Mouse (Mus musculus): Measurements from ENCODE around the gene Pax5. TPM values are rescaled to one million over a fixed set of nuclear protein-coding genes. Genes with fewer than 3 reads are reported as not detected.

Pax5 gene
- polyA plus RNA-seq, 1 experiment from 2014 or later, result 0.34 TPM

GRCm38 (mm10) chr4:44701513-44701912, 8.8 kb downstream of the Pax5 start:
- WGBS, result 3% methylated on average over 9 of the region's 9 CpGs

DNA sequence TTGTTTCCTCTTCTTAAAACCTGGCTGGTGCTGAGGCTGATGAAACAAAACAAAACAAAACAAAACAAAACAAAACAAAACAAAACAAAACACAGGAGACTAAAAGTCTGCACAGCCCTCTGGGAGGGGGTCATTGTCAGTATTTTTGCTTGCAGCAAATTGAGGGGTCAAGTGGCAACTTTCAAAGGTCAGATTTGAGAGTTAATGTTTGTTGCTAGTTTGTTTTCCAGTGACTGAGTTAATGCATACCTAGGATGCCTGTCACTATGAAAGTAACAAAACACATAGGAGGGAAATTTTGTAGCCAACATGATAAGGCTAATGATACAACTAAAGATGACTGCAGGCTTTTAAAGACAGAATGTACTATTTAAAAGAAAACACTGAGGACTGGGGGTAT, 13.6 kb downstream of the Pax5 start:
- Histone ChIP-seq H3K36me3 (ENCODE audit: control insufficient read depth, insufficient read depth) (no peaks in the 10 kb centered on the region), H3K27me3 (ENCODE audit: control insufficient read depth, insufficient read depth, low read length) (peaks cover 56% of the 10 kb centered on the region), H3K4me1 (ENCODE audit: control insufficient read depth, insufficient read depth, low read length) (no peaks in the 10 kb centered on the region), H3K4me2 (ENCODE audit: low read depth, low read length) (no peak overlapping the region), H3K9ac (ENCODE audit: low read length) (no peak overlapping the region), H3K9me3 (replicated peaks; ENCODE audit: control insufficient read depth, low read length) (no peaks in the 10 kb centered on the region), H3K4me3 (ENCODE audit: low read length) (no peak overlapping the region), H3K27ac (ENCODE audit: low read length) (no peak overlapping the region)
- no peak for ATAC-seq (replicated peaks; ENCODE audit: extremely low read depth, insufficient read depth, low FRiP score)

More at GRCm38 (mm10) chr4:44701513-44701912, 8.8 kb downstream of the Pax5 start:
- ATAC-seq (replicated peaks; ENCODE audit: extremely low read depth, insufficient read depth, low FRiP score), result no peak
- peaks cover 85% of the 10 kb centered on the region for H3K27me3 ChIP-seq (ENCODE audit: control insufficient read depth, insufficient read depth, low read length)
- no peak overlapping the region for H3K27ac ChIP-seq (ENCODE audit: low read length)
- no peaks in the 10 kb centered on the region for H3K9me3 ChIP-seq (replicated peaks; ENCODE audit: control insufficient read depth, low read length)
- H3K4me3 ChIP-seq (ENCODE audit: low read length), result no peak overlapping the region
- no peak overlapping the region for H3K4me2 ChIP-seq (ENCODE audit: low read depth, low read length)
- H3K9ac ChIP-seq (ENCODE audit: low read length), result no peak overlapping the region
- no peaks in the 10 kb centered on the region for H3K36me3 ChIP-seq (ENCODE audit: control insufficient read depth, insufficient read depth)
- H3K4me1 ChIP-seq (ENCODE audit: control insufficient read depth, insufficient read depth, low read length), result peaks cover 12% of the 10 kb centered on the region

- 65% methylated on average over 15 of the region's 15 CpGs for WGBS
- no peak for ATAC-seq (replicated peaks; ENCODE audit: extremely low read depth, insufficient read depth, low FRiP score)
- Histone ChIP-seq H3K27ac (ENCODE audit: low read length) (no peak overlapping the region), H3K9ac (ENCODE audit: low read length) (no peak overlapping the region), H3K4me2 (ENCODE audit: low read depth, low read length) (no peak overlapping the region), H3K9me3 (replicated peaks; ENCODE audit: control insufficient read depth, low read length) (no peaks in the 10 kb centered on the region), H3K4me1 (ENCODE audit: control insufficient read depth, insufficient read depth, low read length) (no peaks in the 10 kb centered on the region), H3K36me3 (ENCODE audit: control insufficient read depth, insufficient read depth) (no peaks in the 10 kb centered on the region), H3K4me3 (ENCODE audit: low read length) (no peak overlapping the region), H3K27me3 (ENCODE audit: control insufficient read depth, insufficient read depth, low read length) (peaks cover 33% of the 10 kb centered on the region)
Observed at GRCm38 (mm10) chr4:44694369-44694768, 15.9 kb downstream of the Pax5 start.

DNA sequence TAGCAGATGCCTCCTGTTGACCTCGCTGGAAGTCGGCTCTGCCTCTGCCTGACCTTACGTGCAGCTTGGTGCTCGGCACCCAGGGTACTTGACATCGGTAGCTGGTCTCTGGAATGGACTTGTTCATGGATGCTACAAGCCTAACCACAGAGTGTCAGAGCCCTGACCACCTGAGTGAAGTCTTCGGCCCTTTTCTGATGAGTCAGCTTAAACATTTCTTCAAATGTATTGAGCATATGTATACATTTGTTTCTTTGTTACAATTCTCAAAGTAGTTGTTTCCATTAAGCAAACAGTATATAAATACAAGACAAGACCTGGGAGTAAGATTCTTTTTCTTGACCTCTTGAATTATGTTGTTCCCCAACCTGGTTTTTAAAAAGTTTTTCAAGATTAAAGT, 24.7 kb downstream of the Pax5 start:
- WGBS, result 61% methylated on average over 6 of the region's 6 CpGs
- H3K4me1 ChIP-seq (ENCODE audit: control insufficient read depth, insufficient read depth, low read length), result no peaks in the 10 kb centered on the region
- no peaks in the 10 kb centered on the region for H3K36me3 ChIP-seq (ENCODE audit: control insufficient read depth, insufficient read depth)
- no peak for ATAC-seq (replicated peaks; ENCODE audit: extremely low read depth, insufficient read depth, low FRiP score)
- no peak overlapping the region for H3K9ac ChIP-seq (ENCODE audit: low read length)
- H3K9me3 ChIP-seq (replicated peaks; ENCODE audit: control insufficient read depth, low read length), result peaks cover 3% of the 10 kb centered on the region; the same call in 1 of the 2 replicates
- no peaks in the 10 kb centered on the region for H3K27me3 ChIP-seq (ENCODE audit: control insufficient read depth, insufficient read depth, low read length)
- H3K4me3 ChIP-seq (ENCODE audit: low read length), result no peak overlapping the region
- no peak overlapping the region for H3K4me2 ChIP-seq (ENCODE audit: low read depth, low read length)
- no peak overlapping the region for H3K27ac ChIP-seq (ENCODE audit: low read length)

DNA sequence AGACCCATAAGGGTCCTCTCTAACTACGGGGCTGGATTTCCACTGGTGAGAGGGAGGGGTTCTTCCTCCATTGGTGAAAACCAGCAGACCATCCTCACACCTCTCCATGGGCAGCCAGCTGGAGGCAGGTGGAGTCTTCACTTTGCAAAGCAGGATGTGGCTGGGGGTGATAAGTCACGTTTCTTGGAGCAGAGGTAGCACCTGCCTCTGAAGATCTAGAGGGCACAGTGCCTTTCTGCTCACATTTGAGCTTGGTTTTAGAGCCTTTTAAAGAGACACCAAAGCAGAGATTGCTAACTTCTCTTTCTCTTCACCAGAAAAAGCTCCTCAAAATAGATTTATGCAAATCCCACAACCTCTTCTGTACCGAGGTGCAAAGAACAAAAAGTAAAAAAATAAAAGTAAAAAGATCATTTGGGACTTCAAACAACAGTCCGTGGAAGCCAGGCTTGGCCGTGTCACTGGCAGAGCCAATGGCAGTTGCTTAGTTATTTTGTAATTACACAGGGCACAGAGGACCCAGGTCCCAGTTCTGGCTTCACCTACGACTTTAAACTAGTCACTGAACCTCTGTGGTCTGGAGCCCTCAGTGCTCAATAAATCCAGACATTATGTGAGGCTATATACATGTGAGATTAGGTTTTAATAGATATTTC, 29.9 kb downstream of the Pax5 start:
- no peaks in the 10 kb centered on the region for H3K36me3 ChIP-seq (ENCODE audit: control insufficient read depth, insufficient read depth)
- H3K9ac ChIP-seq (ENCODE audit: low read length), result no peak overlapping the region
- 57% methylated on average over 6 of the region's 6 CpGs for WGBS
- no peak overlapping the region for H3K27ac ChIP-seq (ENCODE audit: low read length)
- no peak overlapping the region for H3K4me3 ChIP-seq (ENCODE audit: low read length)
- no peaks in the 10 kb centered on the region for H3K4me1 ChIP-seq (ENCODE audit: control insufficient read depth, insufficient read depth, low read length)
- H3K27me3 ChIP-seq (ENCODE audit: control insufficient read depth, insufficient read depth, low read length), result peaks cover 6% of the 10 kb centered on the region; the same call in 1 of the 2 replicates
- no peak for ATAC-seq (replicated peaks; ENCODE audit: extremely low read depth, insufficient read depth, low FRiP score)
- H3K4me2 ChIP-seq (ENCODE audit: low read depth, low read length), result no peak overlapping the region
- peaks cover 3% of the 10 kb centered on the region; the same call in 1 of the 2 replicates for H3K9me3 ChIP-seq (replicated peaks; ENCODE audit: control insufficient read depth, low read length)

- H3K9ac ChIP-seq (ENCODE audit: low read length), result no peak overlapping the region
- no peak overlapping the region for H3K27ac ChIP-seq (ENCODE audit: low read length)
- H3K4me2 ChIP-seq (ENCODE audit: low read depth, low read length), result no peak overlapping the region
- H3K4me1 ChIP-seq (ENCODE audit: control insufficient read depth, insufficient read depth, low read length), result no peaks in the 10 kb centered on the region
- ATAC-seq (replicated peaks; ENCODE audit: extremely low read depth, insufficient read depth, low FRiP score), result no peak
- WGBS, result 49% methylated on average over 5 of the region's 5 CpGs
- H3K9me3 ChIP-seq (replicated peaks; ENCODE audit: control insufficient read depth, low read length), result peaks cover 3% of the 10 kb centered on the region; the same call in 1 of the 2 replicates
- H3K36me3 ChIP-seq (ENCODE audit: control insufficient read depth, insufficient read depth), result no peaks in the 10 kb centered on the region
- no peak overlapping the region for H3K4me3 ChIP-seq (ENCODE audit: low read length)
- H3K27me3 ChIP-seq (ENCODE audit: control insufficient read depth, insufficient read depth, low read length), result peaks cover 9% of the 10 kb centered on the region
Observed at GRCm38 (mm10) chr4:44678641-44679040, 31.6 kb downstream of the Pax5 start.

- no peaks in the 10 kb centered on the region for H3K36me3 ChIP-seq (ENCODE audit: control insufficient read depth, insufficient read depth)
- WGBS, result 65% methylated on average over 3 of the region's 3 CpGs
- peaks cover 3% of the 10 kb centered on the region; the same call in 1 of the 2 replicates for H3K9me3 ChIP-seq (replicated peaks; ENCODE audit: control insufficient read depth, low read length)
- no peak overlapping the region for H3K4me2 ChIP-seq (ENCODE audit: low read depth, low read length)
- H3K27ac ChIP-seq (ENCODE audit: low read length), result no peak overlapping the region
- H3K9ac ChIP-seq (ENCODE audit: low read length), result no peak overlapping the region
- no peaks in the 10 kb centered on the region for H3K4me1 ChIP-seq (ENCODE audit: control insufficient read depth, insufficient read depth, low read length)
- H3K4me3 ChIP-seq (ENCODE audit: low read length), result no peak overlapping the region
- no peak for ATAC-seq (replicated peaks; ENCODE audit: extremely low read depth, insufficient read depth, low FRiP score)
- peaks cover 9% of the 10 kb centered on the region for H3K27me3 ChIP-seq (ENCODE audit: control insufficient read depth, insufficient read depth, low read length)
Observed at GRCm38 (mm10) chr4:44678026-44678425, 32.3 kb downstream of the Pax5 start.

DNA sequence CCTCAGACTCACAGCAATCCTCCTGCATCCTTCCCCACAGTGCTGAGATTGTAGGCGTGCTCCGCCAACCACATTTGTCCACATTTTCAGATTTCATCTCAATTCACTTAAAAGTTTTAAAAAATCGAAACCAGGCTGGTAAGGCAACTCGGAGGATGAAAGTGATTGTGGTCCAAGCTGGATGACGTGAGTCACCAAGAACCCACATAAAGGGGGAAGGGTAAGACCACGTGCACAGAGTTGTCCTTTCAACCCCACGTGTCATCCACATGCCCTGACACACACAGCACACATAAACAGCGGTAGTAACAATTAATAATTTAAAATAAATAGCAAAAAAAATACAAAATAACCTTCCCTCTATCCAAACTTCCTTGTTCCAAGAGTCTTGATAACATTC, 35.3 kb downstream of the Pax5 start:
- H3K4me1 ChIP-seq (ENCODE audit: control insufficient read depth, insufficient read depth, low read length), result no peaks in the 10 kb centered on the region
- no peaks in the 10 kb centered on the region for H3K36me3 ChIP-seq (ENCODE audit: control insufficient read depth, insufficient read depth)

GRCm38 (mm10) chr4:44673726-44674125, 36.6 kb downstream of the Pax5 start:
- peaks cover 9% of the 10 kb centered on the region for H3K27me3 ChIP-seq (ENCODE audit: control insufficient read depth, insufficient read depth, low read length)
- no peaks in the 10 kb centered on the region for H3K36me3 ChIP-seq (ENCODE audit: control insufficient read depth, insufficient read depth)
- H3K9ac ChIP-seq (ENCODE audit: low read length), result no peak overlapping the region
- no peak overlapping the region for H3K4me2 ChIP-seq (ENCODE audit: low read depth, low read length)
- WGBS, result 55% methylated on average over 9 of the region's 9 CpGs
- H3K9me3 ChIP-seq (replicated peaks; ENCODE audit: control insufficient read depth, low read length), result 0 out of 2 replicates have a peak, but pooled peaks cover 2% of the 10 kb centered on the region
- no peak for ATAC-seq (replicated peaks; ENCODE audit: extremely low read depth, insufficient read depth, low FRiP score)
- no peak overlapping the region for H3K27ac ChIP-seq (ENCODE audit: low read length)
- H3K4me1 ChIP-seq (ENCODE audit: control insufficient read depth, insufficient read depth, low read length), result no peaks in the 10 kb centered on the region
- H3K4me3 ChIP-seq (ENCODE audit: low read length), result no peak overlapping the region

More for the DNA sequence above, 35.3 kb downstream of the Pax5 start:
- ATAC-seq (replicated peaks; ENCODE audit: extremely low read depth, insufficient read depth, low FRiP score), result no peak
- peaks cover 9% of the 10 kb centered on the region for H3K27me3 ChIP-seq (ENCODE audit: control insufficient read depth, insufficient read depth, low read length)
- no peak overlapping the region for H3K27ac ChIP-seq (ENCODE audit: low read length)
- H3K4me2 ChIP-seq (ENCODE audit: low read depth, low read length), result no peak overlapping the region
- WGBS, result 73% methylated on average over 8 of the region's 8 CpGs
- no peak overlapping the region for H3K4me3 ChIP-seq (ENCODE audit: low read length)
- H3K9ac ChIP-seq (ENCODE audit: low read length), result no peak overlapping the region
- no peaks in the 10 kb centered on the region for H3K9me3 ChIP-seq (replicated peaks; ENCODE audit: control insufficient read depth, low read length)
